In genomic region chr7:112010976-112011375, GRCm38 (mm10) we compare ENCODE assay signal across 23 mouse cellular contexts. TPM values are rescaled to one million over a fixed set of nuclear protein-coding genes. Genes with fewer than 3 reads are reported as not detected.
DNase-seq lines count a peak whose midpoint lies in the region; ATAC-seq and TF ChIP-seq lines count a peak whose summit lies in the region.
"Had no signal": no experiment of that assay in that cellular context is flagged by ENCODE, and none has a peak within 500 bp of the region (broad histone marks: within the 10 kb centered on the region; RNA-seq: fewer than 3 reads in every experiment).

No protein-coding gene starts in this region.

- H3K4me2 ChIP-seq in lung, postnatal 0 days (replicated peaks; ENCODE audit: low read depth, low read length), result no peak overlapping the region
- H3K4me2 ChIP-seq: heart, embryonic 12.5 days; heart, embryonic 15.5 days; hindbrain, embryonic 13.5 days; intestine, embryonic 15.5 days had no signal

- H3K27ac ChIP-seq in lung, postnatal 0 days (ENCODE audit: low read length), result peak overlapping the region; percentile 75; the same call in 1 of the 2 replicates
- H3K27ac ChIP-seq in embryonic fibroblast, embryonic 13.5 days (ENCODE audit: insufficient read depth, low read length), result peak overlapping the region; percentile 71
- no peak overlapping the region for H3K27ac ChIP-seq in heart, adult 2 months
- H3K27ac ChIP-seq: heart, embryonic 15.5 days; hindbrain, embryonic 10.5 days; hindbrain, embryonic 13.5 days; intestine, embryonic 15.5 days had no signal

- TF ChIP-seq POLR2A in embryonic fibroblast, embryonic 13.5 days (IDR thresholded peaks at IDR 0.05; ENCODE audit: low read depth, low read length), result no peak
- no peak for TF ChIP-seq POLR2A in heart, adult 2 months (IDR thresholded peaks at IDR 0.05; ENCODE audit: insufficient read depth, low read depth, low read length)

- intact Hi-C loops in left cerebral cortex, postnatal 4 days (cut with DNase I), result no loop called here
- intact Hi-C loops in heart, adult 2 months (cut with DNase I), result no loop called here

- DNase-seq in lung, postnatal 0 days (ENCODE audit: low spot score), result peak; percentile 36
- DNase-seq in lung, postnatal 14 days, result no peak
- DNase-seq in 3T3-L1 (ENCODE audit: low read depth, low spot score), result peak; percentile 75
- no peak for DNase-seq in left cerebral cortex, postnatal 4 days
- DNase-seq in heart, adult 2 months, result no peak
- DNase-seq: adrenal gland, adult 2 months; B cell, adult 2 months; cerebellum, adult 11 months; cerebellum, adult 8-10 months; cerebellum, postnatal 14 days; gastrocnemius, postnatal 10 days; heart, postnatal 10 days; heart, postnatal 36 days had no signal

- no peak overlapping the region for H3K9ac ChIP-seq in lung, postnatal 0 days (replicated peaks; ENCODE audit: low read depth)
- H3K9ac ChIP-seq in heart, adult 2 months (ENCODE audit: low read depth, low read length), result no peak overlapping the region
- H3K9ac ChIP-seq: heart, embryonic 12.5 days; heart, embryonic 15.5 days; hindbrain, embryonic 13.5 days; intestine, embryonic 15.5 days had no signal

- no peak for TF ChIP-seq CTCF in lung, postnatal 0 days (IDR thresholded peaks at IDR 0.05)
- no peak for TF ChIP-seq CTCF in embryonic fibroblast, embryonic 13.5 days (IDR thresholded peaks at IDR 0.05; ENCODE audit: borderline replicate concordance, insufficient read depth, low read length)
- TF ChIP-seq CTCF in heart, adult 2 months (IDR thresholded peaks at IDR 0.05), result no peak

- H3K4me3 ChIP-seq in lung, postnatal 0 days (ENCODE audit: low read depth, low read length), result no peak overlapping the region
- no peak overlapping the region for H3K4me3 ChIP-seq in embryonic fibroblast, embryonic 13.5 days (ENCODE audit: insufficient read depth, low read length)
- no peak overlapping the region for H3K4me3 ChIP-seq in heart, adult 2 months
- H3K4me3 ChIP-seq: heart, embryonic 12.5 days; heart, embryonic 15.5 days; hindbrain, embryonic 10.5 days; hindbrain, embryonic 13.5 days; intestine, embryonic 15.5 days had no signal

- WGBS in lung, postnatal 0 days, result 26% methylated on average over 4 of the region's 4 CpGs
- 69% methylated on average over 4 of the region's 4 CpGs for WGBS in heart, adult 2 months

- no peaks in the 10 kb centered on the region for H3K36me3 ChIP-seq in lung, postnatal 0 days (ENCODE audit: insufficient read depth, low read length)
- no peaks in the 10 kb centered on the region for H3K36me3 ChIP-seq in heart, adult 2 months (ENCODE audit: control insufficient read depth, insufficient read depth, low read length)
- H3K36me3 ChIP-seq: G1E; heart, embryonic 12.5 days; heart, embryonic 15.5 days; hindbrain, embryonic 10.5 days; hindbrain, embryonic 13.5 days; intestine, embryonic 15.5 days had no signal

- ATAC-seq in lung, postnatal 0 days, result no peak
- ATAC-seq: forebrain, embryonic 14.5 days; hindbrain, embryonic 16.5 days; intestine, embryonic 15.5 days had no signal

- no peak for TF ChIP-seq EP300 in lung, postnatal 0 days (IDR thresholded peaks at IDR 0.05)
- no peak for TF ChIP-seq EP300 in heart, adult 2 months (IDR thresholded peaks at IDR 0.05; ENCODE audit: insufficient read depth, low read depth, low read length)

- no peaks in the 10 kb centered on the region for H3K9me3 ChIP-seq in lung, postnatal 0 days (ENCODE audit: low read length)
- H3K9me3 ChIP-seq: G1E; heart, embryonic 12.5 days; heart, embryonic 15.5 days; hindbrain, embryonic 10.5 days; hindbrain, embryonic 13.5 days; intestine, embryonic 15.5 days had no signal

- H3K4me1 ChIP-seq in lung, postnatal 0 days (ENCODE audit: insufficient read depth, low read depth, low read length), result peaks cover 5% of the 10 kb centered on the region; the same call in 1 of the 2 replicates
- peaks cover 10% of the 10 kb centered on the region for H3K4me1 ChIP-seq in embryonic fibroblast, embryonic 13.5 days (ENCODE audit: control insufficient read depth, insufficient read depth, low read length)
- H3K4me1 ChIP-seq in heart, adult 2 months (ENCODE audit: control insufficient read depth, insufficient read depth, low read length), result no peaks in the 10 kb centered on the region
- H3K4me1 ChIP-seq: hindbrain, embryonic 10.5 days; hindbrain, embryonic 13.5 days had no signal

- H3K27me3 ChIP-seq in lung, postnatal 0 days (replicated peaks; ENCODE audit: insufficient read depth, low read length), result no peaks in the 10 kb centered on the region
- H3K27me3 ChIP-seq in heart, adult 2 months (ENCODE audit: control insufficient read depth, insufficient read depth, low read length), result no peaks in the 10 kb centered on the region
- H3K27me3 ChIP-seq: CH12.LX; heart, embryonic 12.5 days; heart, embryonic 15.5 days; hindbrain, embryonic 13.5 days; intestine, embryonic 15.5 days had no signal

- H3K79me2 ChIP-seq in heart, adult 2 months (replicated peaks; ENCODE audit: control insufficient read depth, insufficient read depth, low read length), result no peaks in the 10 kb centered on the region

RNA-seq across cellular contexts. Expression of gene Usp47, which starts 12.3 kb away (rescaled TPM):
- polyA plus RNA-seq in lung, postnatal 0 days (2015; fragmentation: Nextera tagmentation; extraction: Ambion mirVana), result 33.1 and 36.4 TPM in 2 replicates
- 123 and 130 TPM in 2 replicates for polyA plus RNA-seq in embryonic fibroblast, embryonic 13.5 days (2011; ENCODE audit: insufficient read length, low read depth, missing spikeins)
- total RNA-seq in left cerebral cortex, postnatal 4 days (2021), result 100 to 1,000 TPM in 1 of 2 experiments, 10 to 100 TPM in 1; 97.2 to 104 TPM
- 10 to 100 TPM; 78.0 to 90.2 TPM for total RNA-seq in heart, adult 2 months (2021)
- 15.7 and 33.8 TPM in 2 replicates for polyA plus RNA-seq in heart, adult 2 months (2012; rRNA removed)

Comparison
In these comparisons a context has a peak if more than half of its experiments do, and no peak if none do; other contexts are left out.
1. DNase-seq: peak in lung, postnatal 0 days (single experiment) and 3T3-L1 (single experiment); none in lung, postnatal 14 days (single experiment), left cerebral cortex, postnatal 4 days (single experiment) and heart, adult 2 months (0 of 2).